Mouse (Mus musculus): Measurements from ENCODE around the gene Rbm33.

DNA sequence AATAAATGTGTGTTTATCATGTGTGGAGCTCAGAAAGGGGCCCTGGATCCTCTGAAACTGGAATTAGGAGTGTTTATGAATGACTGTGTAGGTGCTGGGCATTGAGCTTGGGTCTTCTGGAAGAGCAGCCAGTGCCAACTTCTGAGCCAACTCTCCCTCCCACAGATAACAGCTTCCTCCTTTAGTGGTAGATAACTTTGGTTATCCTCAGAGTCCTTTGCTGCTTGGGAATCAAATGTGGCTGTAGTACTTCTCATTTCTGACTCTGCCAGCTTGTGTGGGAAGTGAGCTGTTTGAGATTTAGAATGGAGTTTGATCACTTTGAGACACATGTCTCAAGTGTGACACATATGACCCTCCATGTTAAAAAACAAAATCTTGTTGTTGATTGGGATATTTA, 38.7 kb downstream of the Rbm33 start:
- TF ChIP-seq CTCF (conservative IDR thresholded peaks at IDR 0.05; ENCODE audit: insufficient read depth, insufficient read length, low read depth, low read length) = no peak
- no peak for TF ChIP-seq POLR2A (IDR thresholded peaks at IDR 0.05; ENCODE audit: low read depth, low read length)
